Mouse (Mus musculus): Measurements from ENCODE around the gene Tyk2. TPM values are rescaled to one million over a fixed set of nuclear protein-coding genes. Genes with fewer than 3 reads are reported as not detected.

Gene Tyk2
- polyA plus RNA-seq (2014; fragmentation: Illumina TruSeq; extraction: RNeasy Lipid Tissue Mini Kit (QIAGEN cat#74804); ENCODE audit: low read depth, low replicate concordance), result 1.3 TPM

DNA sequence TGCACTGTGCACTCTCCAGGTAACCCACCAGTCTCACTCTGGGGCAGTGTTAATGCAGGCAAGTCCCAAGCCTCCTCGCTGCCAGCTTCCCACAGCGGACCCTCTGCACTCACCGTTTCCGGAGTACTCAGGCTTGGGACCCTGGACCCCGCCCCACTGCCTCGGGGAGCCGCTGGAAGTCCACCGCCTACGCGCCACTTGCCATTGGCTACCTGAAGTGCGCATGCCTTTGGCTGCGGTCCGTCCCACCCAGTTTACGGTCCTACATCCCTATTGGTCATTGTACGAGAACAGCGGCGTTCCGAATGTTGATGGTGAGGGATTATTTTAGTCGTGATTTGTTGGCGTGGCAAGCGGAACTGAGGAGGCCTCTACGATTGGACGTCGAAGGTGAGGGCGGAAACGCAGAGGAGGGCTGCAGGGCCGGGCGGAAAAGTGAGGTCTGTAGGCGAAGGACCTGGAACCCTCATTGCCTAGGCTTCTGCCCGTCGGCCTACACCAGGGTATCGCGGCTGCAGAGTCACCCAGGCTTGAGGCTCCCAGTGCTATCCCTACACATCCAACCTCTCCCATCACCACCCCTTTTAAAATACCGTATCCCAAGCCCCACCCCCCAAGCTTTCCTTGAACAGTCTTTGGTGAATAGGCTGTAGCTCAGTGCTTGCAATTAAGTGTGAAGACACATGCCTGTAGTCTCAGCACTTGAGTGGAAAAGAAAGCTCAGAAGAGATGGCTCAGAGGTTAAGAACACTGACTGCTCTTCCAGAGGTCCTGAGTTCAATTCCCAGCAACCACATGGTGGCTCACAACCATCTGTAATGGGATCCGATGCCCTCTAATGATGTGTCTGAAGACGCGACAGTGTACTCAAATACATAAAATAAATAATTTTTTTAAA lies at the start of gene Tyk2:
Gene Tyk2, minus strand, starts transcription at position 185 of the 898 bp plus-strand sequence.

DNA sequence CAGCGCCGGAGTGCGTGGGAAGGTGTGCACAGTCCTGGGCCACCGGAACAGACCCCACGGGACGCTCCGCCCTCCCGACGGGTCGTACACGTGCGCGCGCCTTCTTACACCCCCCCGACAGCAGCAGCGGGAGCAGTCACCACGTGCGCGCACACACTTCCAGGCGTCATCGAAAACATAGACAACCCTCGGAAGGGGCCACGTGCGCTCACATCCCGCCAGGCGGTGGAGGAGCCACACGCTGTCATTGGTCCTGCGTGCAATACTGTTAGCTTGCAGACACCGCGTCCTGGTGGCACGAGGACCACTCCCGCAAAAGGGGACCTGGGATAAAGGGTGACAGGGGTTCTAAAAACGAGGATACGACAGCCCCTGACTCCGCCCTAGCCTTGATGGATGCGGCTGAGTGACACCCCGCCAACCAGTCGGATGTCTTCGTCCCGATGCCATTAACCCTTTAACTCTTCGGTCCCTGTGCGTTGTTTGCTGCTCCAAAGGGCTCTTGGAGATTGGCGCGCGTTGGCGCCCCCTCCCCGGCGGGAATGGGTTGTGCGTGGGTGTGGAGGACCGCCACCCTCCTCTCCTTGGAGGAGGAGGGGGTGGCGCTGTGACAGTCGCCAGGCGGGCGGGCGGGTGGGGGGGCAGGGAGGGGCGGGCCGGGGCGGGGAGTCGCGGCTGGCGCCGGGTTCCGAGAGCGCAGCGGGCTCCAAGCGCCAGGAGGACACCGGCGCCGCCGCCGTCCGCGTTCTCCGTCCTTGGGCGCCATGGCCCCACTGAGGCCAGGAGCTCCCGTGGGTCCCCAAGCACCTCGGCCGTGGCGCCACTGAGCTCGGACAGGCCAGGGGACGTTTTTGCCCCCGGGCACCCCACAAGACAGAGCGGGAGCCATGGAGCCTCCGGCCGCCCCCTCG lies 34.3 kb upstream of the Tyk2 start, which contains the start of gene Pde4a:
Gene Pde4a, plus strand, starts transcription at position 674 of the 911 bp plus-strand sequence.

DNA sequence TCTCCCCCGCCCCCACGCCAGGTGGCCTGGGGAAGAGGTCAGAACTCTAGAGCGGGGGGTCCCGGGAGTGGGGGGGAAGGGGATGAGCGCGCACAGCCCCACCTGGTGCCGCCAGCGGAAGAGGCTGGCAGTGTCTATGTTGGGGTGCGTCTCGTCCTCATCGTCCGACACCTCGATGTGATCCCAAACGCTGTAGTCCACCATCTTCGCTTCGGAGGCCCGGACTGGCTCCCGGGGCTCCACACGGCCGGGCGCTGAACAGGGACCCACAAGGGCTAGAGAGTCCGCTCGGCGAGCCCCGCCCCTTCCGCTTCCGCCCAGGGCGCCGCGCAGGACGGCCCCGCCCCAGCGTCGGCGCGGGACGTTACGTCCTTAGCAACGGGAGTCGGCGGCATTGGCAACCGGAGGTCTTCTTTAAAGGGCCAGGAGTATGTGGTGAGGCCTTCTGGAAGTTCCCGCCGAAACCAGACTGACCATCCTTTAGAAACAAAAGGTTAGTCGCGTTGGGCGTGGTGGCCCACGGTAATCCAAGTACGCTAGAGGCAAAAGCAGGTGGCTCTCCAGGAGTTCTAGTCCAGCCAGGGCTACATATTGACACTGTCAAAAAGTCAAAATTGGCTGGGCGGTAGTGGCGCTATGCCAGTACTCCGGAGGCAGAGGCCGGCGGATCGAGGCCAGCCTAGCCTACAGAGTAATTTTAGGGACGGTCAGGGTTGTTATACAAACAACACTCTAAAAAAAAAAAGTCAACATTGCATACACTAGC lies 18.8 kb upstream of the Tyk2 start, which contains the start of gene Cdc37:
Gene Cdc37, minus strand, starts transcription at position 329 of the 766 bp plus-strand sequence.

DNA sequence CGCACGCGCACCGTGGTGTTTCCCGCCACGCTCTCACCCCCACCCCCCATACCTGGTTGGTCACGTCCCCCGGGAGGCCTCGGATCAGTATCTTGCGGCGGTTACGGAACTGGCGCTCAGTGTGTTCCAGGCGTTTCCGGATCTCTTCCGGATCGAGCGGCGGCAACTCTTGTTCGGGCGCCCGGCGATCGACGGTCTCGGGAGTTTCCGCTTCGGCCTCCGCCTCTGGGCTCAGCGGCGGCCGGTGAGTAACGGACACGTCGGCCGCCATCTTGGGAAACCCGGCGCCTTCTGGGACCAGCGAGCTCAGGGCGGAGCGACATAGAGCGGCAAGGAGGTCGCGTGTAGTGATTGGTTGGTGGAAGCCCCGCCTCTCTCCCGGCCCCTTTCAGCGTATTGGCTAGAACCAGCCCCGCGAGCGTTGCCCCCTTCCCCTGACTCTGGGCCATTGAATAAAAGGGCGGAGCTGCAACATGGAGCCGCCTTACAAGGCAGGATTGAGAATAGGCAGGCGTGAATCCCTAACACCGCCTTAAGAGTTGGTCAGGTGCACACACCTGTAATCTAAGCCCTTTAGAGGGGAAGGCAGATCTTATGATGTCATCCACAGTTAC lies 39.2 kb downstream of the Tyk2 start, which contains the start of the genes Gm38431 and Raver1:
Gene Gm38431, minus strand, starts transcription at position 291 of the 614 bp plus-strand sequence.
Gene Raver1, minus strand, starts transcription at position 302 of the 614 bp plus-strand sequence.

DNA sequence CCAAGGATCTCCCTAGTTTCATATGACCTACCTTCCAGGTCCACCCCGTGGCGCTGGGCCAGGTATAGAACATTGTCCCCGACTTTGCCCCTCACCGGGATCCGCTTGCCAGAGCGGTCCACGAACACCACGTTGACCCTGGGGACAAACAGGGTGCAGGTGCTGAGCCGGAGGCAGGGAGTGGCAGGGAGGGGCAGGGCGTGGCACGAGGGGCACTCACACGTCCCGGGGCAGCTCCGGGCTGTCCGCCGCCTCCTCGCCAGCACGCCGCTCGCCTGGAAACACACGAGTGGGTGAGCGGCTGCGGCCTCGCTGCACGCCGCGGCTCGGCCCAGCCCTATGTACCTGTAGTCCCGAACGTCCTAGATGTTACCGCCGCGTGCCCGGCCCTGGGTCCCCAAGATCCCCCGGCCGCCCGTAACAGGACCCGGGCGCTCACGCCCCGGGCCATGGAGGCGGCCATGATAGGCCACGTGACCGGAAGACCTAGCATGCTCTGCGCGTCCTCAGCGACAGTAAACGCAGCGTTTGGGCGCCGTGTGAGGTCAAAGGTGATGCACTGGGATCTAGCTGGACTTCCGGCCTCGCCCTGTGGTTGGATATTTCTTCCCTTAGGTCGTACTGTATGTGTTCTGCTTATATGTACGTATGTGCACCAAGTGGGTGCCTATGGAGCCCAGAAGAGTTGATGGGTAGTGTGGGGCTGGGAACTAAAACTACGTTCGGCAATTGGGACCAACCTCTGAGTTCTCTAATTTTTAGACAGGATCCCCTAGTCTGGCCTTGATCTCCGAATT lies 57.8 kb downstream of the Tyk2 start, which contains the start of the genes Gm49373 and Fdx1l:
Gene Gm49373, minus strand, starts transcription at position 53 of the 797 bp plus-strand sequence.
Gene Fdx1l, minus strand, starts transcription at position 571 of the 797 bp plus-strand sequence.

DNA sequence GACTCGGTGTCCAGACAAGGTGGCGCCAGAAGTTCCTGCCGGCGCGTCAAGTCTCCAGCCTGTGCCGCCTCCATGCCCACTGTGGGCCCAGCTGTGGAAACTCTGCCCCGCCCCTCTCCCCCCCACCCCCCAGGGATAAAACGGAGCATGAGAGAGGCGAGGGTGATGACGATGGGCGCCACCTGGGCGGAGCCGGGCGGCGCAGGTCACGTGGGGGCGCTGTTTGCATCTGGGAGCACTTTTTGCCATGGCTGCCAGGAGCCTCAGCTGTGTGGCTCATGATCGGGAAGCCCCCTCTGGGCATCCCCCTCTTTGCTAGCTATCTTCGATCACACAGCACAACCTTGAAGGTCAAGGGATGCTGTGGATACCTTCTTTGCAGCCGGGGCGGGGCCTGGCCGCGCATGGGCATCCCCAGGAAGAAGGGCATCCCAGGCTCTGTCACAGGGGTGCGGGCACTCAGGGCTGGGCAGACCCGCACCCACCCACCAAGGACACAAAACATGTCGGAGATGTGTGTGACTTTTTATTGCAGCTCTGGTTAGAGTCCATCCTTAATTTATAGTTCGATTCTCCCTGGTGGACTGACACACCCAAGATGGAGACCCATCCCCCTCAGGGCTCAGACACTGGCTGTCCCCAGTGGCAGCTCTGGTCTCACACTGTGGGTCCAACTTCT lies 63.9 kb downstream of the Tyk2 start, which contains the start of gene Zglp1:
Gene Zglp1, minus strand, starts transcription at position 88 of the 679 bp plus-strand sequence.

Other genes starting within 250 kb of the Tyk2 start
- 0.17 TPM for gene Ppan, start 243.1 kb downstream of the Tyk2 start, polyA plus RNA-seq (2014; fragmentation: Illumina TruSeq; extraction: RNeasy Lipid Tissue Mini Kit (QIAGEN cat#74804); ENCODE audit: low read depth, low replicate concordance)
- gene Eif3g, start 232.6 kb downstream of the Tyk2 start, polyA plus RNA-seq (2014; fragmentation: Illumina TruSeq; extraction: RNeasy Lipid Tissue Mini Kit (QIAGEN cat#74804); ENCODE audit: low read depth, low replicate concordance), result 26.8 TPM
- gene Dnmt1, start 171.4 kb downstream of the Tyk2 start, polyA plus RNA-seq (2014; fragmentation: Illumina TruSeq; extraction: RNeasy Lipid Tissue Mini Kit (QIAGEN cat#74804); ENCODE audit: low read depth, low replicate concordance), result 12.0 TPM
- gene S1pr2, start 154.5 kb downstream of the Tyk2 start, polyA plus RNA-seq (2014; fragmentation: Illumina TruSeq; extraction: RNeasy Lipid Tissue Mini Kit (QIAGEN cat#74804); ENCODE audit: low read depth, low replicate concordance), result 3.0 TPM
- 1.1 TPM for gene Mrpl4, start 128.5 kb downstream of the Tyk2 start, polyA plus RNA-seq (2014; fragmentation: Illumina TruSeq; extraction: RNeasy Lipid Tissue Mini Kit (QIAGEN cat#74804); ENCODE audit: low read depth, low replicate concordance)
- 3.1 TPM for gene Icam1, start 115.3 kb downstream of the Tyk2 start, polyA plus RNA-seq (2014; fragmentation: Illumina TruSeq; extraction: RNeasy Lipid Tissue Mini Kit (QIAGEN cat#74804); ENCODE audit: low read depth, low replicate concordance)
- gene Icam4, start 101.9 kb downstream of the Tyk2 start, polyA plus RNA-seq (2014; fragmentation: Illumina TruSeq; extraction: RNeasy Lipid Tissue Mini Kit (QIAGEN cat#74804); ENCODE audit: low read depth, low replicate concordance), result not detected
- not detected for gene Icam5, start 99.2 kb downstream of the Tyk2 start, polyA plus RNA-seq (2014; fragmentation: Illumina TruSeq; extraction: RNeasy Lipid Tissue Mini Kit (QIAGEN cat#74804); ENCODE audit: low read depth, low replicate concordance)
- not detected for gene Zglp1, start 64.2 kb downstream of the Tyk2 start, polyA plus RNA-seq (2014; fragmentation: Illumina TruSeq; extraction: RNeasy Lipid Tissue Mini Kit (QIAGEN cat#74804); ENCODE audit: low read depth, low replicate concordance)
- gene Gm49373, start 58.1 kb downstream of the Tyk2 start, polyA plus RNA-seq (2014; fragmentation: Illumina TruSeq; extraction: RNeasy Lipid Tissue Mini Kit (QIAGEN cat#74804); ENCODE audit: low read depth, low replicate concordance), result not detected
- gene Fdx1l, start 57.6 kb downstream of the Tyk2 start, polyA plus RNA-seq (2014; fragmentation: Illumina TruSeq; extraction: RNeasy Lipid Tissue Mini Kit (QIAGEN cat#74804); ENCODE audit: low read depth, low replicate concordance), result not detected
- gene Gm38431, start 39.2 kb downstream of the Tyk2 start, polyA plus RNA-seq (2014; fragmentation: Illumina TruSeq; extraction: RNeasy Lipid Tissue Mini Kit (QIAGEN cat#74804); ENCODE audit: low read depth, low replicate concordance), result 2.4 TPM
- 10.4 TPM for gene Raver1, start 39.2 kb downstream of the Tyk2 start, polyA plus RNA-seq (2014; fragmentation: Illumina TruSeq; extraction: RNeasy Lipid Tissue Mini Kit (QIAGEN cat#74804); ENCODE audit: low read depth, low replicate concordance)
- gene Cdc37, start 18.7 kb upstream of the Tyk2 start, polyA plus RNA-seq (2014; fragmentation: Illumina TruSeq; extraction: RNeasy Lipid Tissue Mini Kit (QIAGEN cat#74804); ENCODE audit: low read depth, low replicate concordance), result 13.1 TPM
- 0.87 TPM for gene Pde4a, start 34.5 kb upstream of the Tyk2 start, polyA plus RNA-seq (2014; fragmentation: Illumina TruSeq; extraction: RNeasy Lipid Tissue Mini Kit (QIAGEN cat#74804); ENCODE audit: low read depth, low replicate concordance)
- 10.0 TPM for gene Keap1, start 108.1 kb upstream of the Tyk2 start, polyA plus RNA-seq (2014; fragmentation: Illumina TruSeq; extraction: RNeasy Lipid Tissue Mini Kit (QIAGEN cat#74804); ENCODE audit: low read depth, low replicate concordance)
- not detected for gene S1pr5, start 117.2 kb upstream of the Tyk2 start, polyA plus RNA-seq (2014; fragmentation: Illumina TruSeq; extraction: RNeasy Lipid Tissue Mini Kit (QIAGEN cat#74804); ENCODE audit: low read depth, low replicate concordance)
- gene Atg4d, start 134.1 kb upstream of the Tyk2 start, polyA plus RNA-seq (2014; fragmentation: Illumina TruSeq; extraction: RNeasy Lipid Tissue Mini Kit (QIAGEN cat#74804); ENCODE audit: low read depth, low replicate concordance), result 1.5 TPM
- gene Kri1, start 156.7 kb upstream of the Tyk2 start, polyA plus RNA-seq (2014; fragmentation: Illumina TruSeq; extraction: RNeasy Lipid Tissue Mini Kit (QIAGEN cat#74804); ENCODE audit: low read depth, low replicate concordance), result 5.5 TPM
- 7.1 TPM for gene Cdkn2d, start 160.2 kb upstream of the Tyk2 start, polyA plus RNA-seq (2014; fragmentation: Illumina TruSeq; extraction: RNeasy Lipid Tissue Mini Kit (QIAGEN cat#74804); ENCODE audit: low read depth, low replicate concordance)
- gene Ap1m2, start 181.1 kb upstream of the Tyk2 start, polyA plus RNA-seq (2014; fragmentation: Illumina TruSeq; extraction: RNeasy Lipid Tissue Mini Kit (QIAGEN cat#74804); ENCODE audit: low read depth, low replicate concordance), result not detected
- 23.9 TPM for gene Slc44a2, start 189.5 kb upstream of the Tyk2 start, polyA plus RNA-seq (2014; fragmentation: Illumina TruSeq; extraction: RNeasy Lipid Tissue Mini Kit (QIAGEN cat#74804); ENCODE audit: low read depth, low replicate concordance)
- gene Ilf3, start 236.6 kb upstream of the Tyk2 start, polyA plus RNA-seq (2014; fragmentation: Illumina TruSeq; extraction: RNeasy Lipid Tissue Mini Kit (QIAGEN cat#74804); ENCODE audit: low read depth, low replicate concordance), result 20.9 TPM

Data from adrenal gland, adult 10 weeks (tissue).